Mouse (Mus musculus): ENCODE data around the gene Wrnip1. TPM values are rescaled to one million over a fixed set of nuclear protein-coding genes. Genes with fewer than 3 reads are reported as not detected.

Wrnip1 gene
- total and polyA plus RNA-seq, 3 experiments: 38.8 to 50.6 TPM; not detected in 1

DNA sequence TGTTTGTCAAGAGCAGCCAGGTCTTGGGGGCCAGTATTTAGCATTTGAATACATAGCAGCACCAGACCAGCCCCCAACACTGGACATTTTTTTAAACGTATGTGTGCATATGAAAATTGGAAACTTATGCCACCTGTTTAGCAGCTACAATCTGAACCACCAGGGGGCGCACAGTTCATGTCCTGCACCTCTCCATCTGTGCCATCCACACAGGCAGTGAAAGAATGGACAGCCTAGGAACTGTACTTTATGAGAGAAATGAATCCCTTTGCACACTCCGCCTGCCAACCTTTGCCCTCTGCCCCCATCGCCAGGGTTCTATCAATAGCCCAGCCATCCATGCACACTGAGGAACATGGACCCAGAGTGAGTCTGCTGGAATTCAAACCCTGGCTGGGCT, 26.1 kb downstream of the Wrnip1 start (continued):
- TF ChIP-seq ZC3H11A (IDR thresholded peaks at IDR 0.05; ENCODE audit: low read depth, low read length): peak; percentile 20; the same call in 1 of the 2 replicates
- TF ChIP-seq ZKSCAN1 (IDR thresholded peaks at IDR 0.05; ENCODE audit: low read depth, low read length): no peak
- no peak for TF ChIP-seq NRF1 (IDR thresholded peaks at IDR 0.05; ENCODE audit: insufficient read depth, low read depth, low read length, poor library complexity, severe bottlenecking)
- TF ChIP-seq USF1 (IDR thresholded peaks at IDR 0.05; ENCODE audit: low read depth, low read length): no peak
- peak; percentile 49 for TF ChIP-seq SMC3 (IDR thresholded peaks at IDR 0.05; ENCODE audit: low read depth, low read length)
- TF ChIP-seq GABPA (IDR thresholded peaks at IDR 0.05; ENCODE audit: low read depth, low read length): no peak

DNA sequence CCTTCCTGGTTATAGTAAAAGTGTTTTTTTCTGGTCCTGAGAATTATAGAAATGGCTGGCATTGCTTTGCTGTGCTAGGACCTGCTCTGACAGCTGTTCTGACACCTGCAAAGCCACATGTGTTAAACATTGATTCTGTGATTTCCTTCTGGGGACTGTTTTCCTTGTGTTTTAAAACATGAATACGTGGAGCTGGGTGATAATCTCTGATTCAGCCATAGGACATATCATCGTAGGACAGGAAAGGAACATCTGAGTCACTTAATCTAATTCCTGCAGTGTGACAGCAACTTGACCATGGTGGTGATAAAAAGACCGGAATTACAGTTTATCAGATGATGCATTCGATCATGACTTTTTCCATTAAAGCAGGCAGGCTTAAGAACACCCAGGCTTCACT, 27.0 kb downstream of the Wrnip1 start:
- no peaks in the 10 kb centered on the region for H3K9me3 ChIP-seq (replicated peaks; ENCODE audit: insufficient read depth, low read length)
- no peak overlapping the region for H3K4me3 ChIP-seq (ENCODE audit: control insufficient read depth in 1 of 2, insufficient read depth in 1 of 2, low read depth in 2 of 2, low read length in 2 of 2)
- peaks cover 3 to 43% of the 10 kb centered on the region in 2 experiments; a peak in 3 of 4 replicates for H3K4me1 ChIP-seq (ENCODE audit: control insufficient read depth in 1 of 2, insufficient read depth in 2 of 2, low read length in 2 of 2)
- peaks cover 0 to 40% of the 10 kb centered on the region in 2 experiments; a peak in 2 of 4 replicates for H3K36me3 ChIP-seq (ENCODE audit: control insufficient read depth in 1 of 2, insufficient read depth in 2 of 2, low read length in 2 of 2)
- H3K27me3 ChIP-seq (ENCODE audit: control insufficient read depth in 1 of 2, insufficient read depth in 2 of 2, low read length in 2 of 2): no peaks in the 10 kb centered on the region
- no peak overlapping the region for H3K9ac ChIP-seq (ENCODE audit: control insufficient read depth, low read depth, low read length, poor library complexity, severe bottlenecking)
- peak; percentile 74 for DNase-seq (ENCODE audit: low read depth, low spot score)
- H3K79me2 ChIP-seq (ENCODE audit: control insufficient read depth, insufficient read depth, low read length, poor library complexity): no peaks in the 10 kb centered on the region
- peak; percentile 73 for TF ChIP-seq TAL1 (IDR thresholded peaks at IDR 0.05; ENCODE audit: low read length)
- no peak for TF ChIP-seq CHD1 (IDR thresholded peaks at IDR 0.05; ENCODE audit: low read depth, low read length)
- TF ChIP-seq MYC (IDR thresholded peaks at IDR 0.05; ENCODE audit: low read depth, low read length): peak; percentile 47; the same call in 1 of the 2 replicates
- peak; percentile 93 to 94 for TF ChIP-seq EP300 (IDR thresholded peaks at IDR 0.05; ENCODE audit: low read depth in 1 of 2, low read length in 2 of 2)
- TF ChIP-seq SIN3A (IDR thresholded peaks at IDR 0.05; ENCODE audit: low read length): peak; percentile 58
- peak; percentile 89 for TF ChIP-seq RCOR1 (IDR thresholded peaks at IDR 0.05; ENCODE audit: low read depth, low read length)
- TF ChIP-seq MAX (IDR thresholded peaks at IDR 0.05; ENCODE audit: low read length): 0 out of 2 replicates have a peak, but pooled peaks have one; percentile 38
- TF ChIP-seq TBP (IDR thresholded peaks at IDR 0.05; ENCODE audit: low read depth, low read length): 0 out of 2 replicates have a peak, but pooled peaks have one; percentile 13
- TF ChIP-seq ZNF384 (IDR thresholded peaks at IDR 0.05; ENCODE audit: low read depth, low read length): no peak
- TF ChIP-seq GATA1 (IDR thresholded peaks at IDR 0.05; ENCODE audit: low read depth, low read length): peak; percentile 95
- no peak for TF ChIP-seq BHLHE40 (IDR thresholded peaks at IDR 0.05; ENCODE audit: borderline replicate concordance, low read depth, low read length)
- no peak for TF ChIP-seq POLR2AphosphoS2 (IDR thresholded peaks at IDR 0.05; ENCODE audit: low read length)
- peak; percentile 79 for TF ChIP-seq ETS1 (IDR thresholded peaks at IDR 0.05; ENCODE audit: low read depth, low read length)
- TF ChIP-seq TCF12 (IDR thresholded peaks at IDR 0.05; ENCODE audit: low read depth, low read length): peak; percentile 96
- no peak for TF ChIP-seq POLR2AphosphoS5 (IDR thresholded peaks at IDR 0.05; ENCODE audit: borderline replicate concordance, low read depth, low read length)
- no peak for TF ChIP-seq MEF2A (IDR thresholded peaks at IDR 0.05; ENCODE audit: extremely low read depth, insufficient replicate concordance, low read depth, low read length, poor library complexity, severe bottlenecking)
- peak; percentile 69; the same call in 1 of the 2 replicates for TF ChIP-seq MXI1 (IDR thresholded peaks at IDR 0.05; ENCODE audit: low read depth, low read length)
- H3K27ac ChIP-seq (ENCODE audit: control insufficient read depth, low read depth, low read length): no peak overlapping the region
